Mouse (Mus musculus) liver, adult (tissue): Measurements from ENCODE around the gene Slc35b3.

ENCODE experiments used
- GATA4 ChIP-seq: IDR thresholded peaks from 2 replicates; pipeline ENCODE4 v1.6.1; 2014; ENCODE audit warnings: mild to moderate bottlenecking, low read length; ENCODE audit not compliant: insufficient replicate concordance

Gene Slc35b3

DNA sequence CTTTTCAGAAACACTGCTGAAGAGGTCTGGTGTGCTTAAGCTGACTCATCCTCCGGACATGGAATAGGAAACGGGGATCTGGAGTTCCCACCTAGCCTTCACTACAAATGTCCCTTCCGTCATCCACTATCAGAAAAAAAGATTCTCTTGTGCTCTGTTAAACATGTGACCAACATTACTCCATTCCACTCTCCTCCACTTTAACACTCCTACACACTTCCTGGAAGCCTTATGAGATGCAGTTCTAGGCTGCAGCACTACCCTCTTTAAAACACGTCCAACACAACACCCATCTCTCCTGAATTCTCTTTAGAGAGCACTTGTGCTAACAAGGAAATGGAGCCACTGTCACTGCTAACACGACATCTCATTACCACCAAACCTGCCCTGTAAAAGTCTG, 2.6 kb downstream of the Slc35b3 start:
- TF ChIP-seq GATA4: no peak

- peak; percentile 51; the same call in 1 of the 2 replicates for TF ChIP-seq GATA4
Observed at GRCm38 (mm10) chr13:38946296-38947012, 14.2 kb downstream of the Slc35b3 start.

- TF ChIP-seq GATA4: peak; percentile 77
Observed at GRCm38 (mm10) chr13:38945767-38946166, 14.9 kb downstream of the Slc35b3 start.

DNA sequence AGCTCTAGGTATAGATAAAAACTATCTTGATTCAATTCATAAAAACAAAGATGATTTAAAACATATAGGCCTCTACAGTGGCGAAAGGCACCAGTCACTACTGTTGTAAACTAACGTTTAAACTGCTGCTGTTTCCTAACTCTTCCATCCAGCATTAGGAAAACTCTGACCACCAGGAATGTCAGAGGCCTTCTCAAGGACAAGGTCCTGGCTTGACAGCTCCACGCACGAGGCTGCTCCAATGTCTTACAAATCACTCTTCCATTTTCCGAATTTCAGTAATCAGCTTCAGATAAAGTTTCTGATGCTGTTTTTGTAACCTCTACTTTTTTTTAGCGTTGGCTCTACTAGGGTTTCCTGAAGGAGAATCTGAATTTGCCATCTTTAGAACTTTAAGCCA, 15.7 kb downstream of the Slc35b3 start:
- no peak for TF ChIP-seq GATA4

GRCm38 (mm10) chr13:38941786-38942185, 18.9 kb downstream of the Slc35b3 start:
- TF ChIP-seq GATA4: no peak

GRCm38 (mm10) chr13:38941280-38941679, 19.4 kb downstream of the Slc35b3 start:
- no peak for TF ChIP-seq GATA4

DNA sequence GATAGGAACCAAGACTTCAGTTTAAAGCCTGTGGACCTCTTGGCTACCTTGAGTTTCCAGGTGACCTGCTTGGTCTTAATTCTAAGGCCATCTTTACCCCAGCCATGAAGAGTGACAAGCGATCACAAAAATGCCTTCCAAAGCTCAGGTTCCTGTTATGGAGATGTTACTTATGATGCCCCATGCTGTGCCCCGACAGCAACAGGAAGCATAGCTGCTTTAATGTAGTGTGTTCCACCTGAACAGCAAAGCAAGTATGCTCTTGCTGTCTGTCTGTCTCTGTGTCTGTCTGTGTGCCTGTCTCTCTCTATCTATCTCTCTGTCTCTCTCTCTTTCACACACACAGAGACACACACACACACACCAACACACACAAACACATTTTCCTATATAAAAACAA, 22.2 kb downstream of the Slc35b3 start:
- no peak for TF ChIP-seq GATA4

- TF ChIP-seq GATA4: no peak
Observed at GRCm38 (mm10) chr13:38936860-38937471, 23.7 kb downstream of the Slc35b3 start.

GRCm38 (mm10) chr13:38935856-38936446, 24.7 kb downstream of the Slc35b3 start:
- no peak for TF ChIP-seq GATA4

- TF ChIP-seq GATA4: no peak
Observed at GRCm38 (mm10) chr13:38929843-38930578, 30.7 kb downstream of the Slc35b3 start.

- no peak for TF ChIP-seq GATA4
Observed at GRCm38 (mm10) chr13:38922676-38923075, 38.0 kb downstream of the Slc35b3 start.

DNA sequence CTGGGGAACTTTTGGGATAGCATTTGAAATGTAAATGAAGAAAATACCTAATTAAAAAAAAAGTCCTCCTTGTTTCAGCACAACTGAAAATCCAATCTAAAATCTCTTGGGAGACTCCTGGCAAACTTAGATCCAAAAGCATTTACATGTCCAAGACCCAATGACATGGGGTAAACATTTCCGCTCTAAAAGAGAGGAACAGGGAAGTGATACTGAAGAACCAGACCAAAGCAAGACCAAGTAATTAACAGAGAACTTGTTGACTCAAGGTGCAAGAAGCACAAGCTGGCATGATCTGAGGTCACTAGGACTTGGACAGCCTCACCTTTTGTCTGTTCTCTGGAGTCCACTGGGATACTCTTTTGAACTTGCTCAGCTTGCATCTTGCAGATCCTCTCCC, 39.4 kb downstream of the Slc35b3 start:
- no peak for TF ChIP-seq GATA4

GRCm38 (mm10) chr13:38918188-38918885, 42.3 kb downstream of the Slc35b3 start:
- no peak for TF ChIP-seq GATA4

DNA sequence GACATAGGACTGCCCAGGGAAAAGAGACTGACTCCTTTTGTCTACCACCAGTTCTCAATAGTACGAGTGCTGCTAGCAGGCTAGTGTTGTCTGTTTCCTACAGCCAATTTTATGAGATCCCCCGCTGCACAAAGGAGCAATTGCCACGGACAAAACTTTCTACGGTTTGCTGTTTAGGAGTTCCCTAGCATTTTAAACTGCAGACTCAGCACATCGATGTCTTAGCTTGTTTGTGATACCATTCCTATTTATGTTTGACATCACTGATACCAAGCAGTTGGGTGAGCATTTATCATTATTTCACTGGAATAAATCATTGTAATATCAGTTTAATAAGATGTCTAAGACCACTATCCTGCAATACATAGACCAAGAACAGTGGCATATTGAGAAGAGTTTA, 43.1 kb downstream of the Slc35b3 start:
- no peak for TF ChIP-seq GATA4

GRCm38 (mm10) chr13:38914771-38915170, 45.9 kb downstream of the Slc35b3 start:
- no peak for TF ChIP-seq GATA4
